Mouse (Mus musculus) right cerebral cortex, postnatal 14 days (tissue): ENCODE measurements at regions not wholly inside any gene's neighbourhood (a gene's known extent, or its start where the extent isn't known, plus 50 kb on each side); places are given as distances from the start of the nearest gene placed in this dataset.
A peak's percentile ranks its signal among the peaks of the same experiment; 100 is the strongest.

Source experiments
- DNase-seq: peaks from one replicate; pipeline ENCODE4 v3.0.0; 2022

- no peak for DNase-seq
Measured at GRCm38 (mm10) chr4:120339371-120339770, 52.2 kb upstream of the Foxo6 start.

DNA sequence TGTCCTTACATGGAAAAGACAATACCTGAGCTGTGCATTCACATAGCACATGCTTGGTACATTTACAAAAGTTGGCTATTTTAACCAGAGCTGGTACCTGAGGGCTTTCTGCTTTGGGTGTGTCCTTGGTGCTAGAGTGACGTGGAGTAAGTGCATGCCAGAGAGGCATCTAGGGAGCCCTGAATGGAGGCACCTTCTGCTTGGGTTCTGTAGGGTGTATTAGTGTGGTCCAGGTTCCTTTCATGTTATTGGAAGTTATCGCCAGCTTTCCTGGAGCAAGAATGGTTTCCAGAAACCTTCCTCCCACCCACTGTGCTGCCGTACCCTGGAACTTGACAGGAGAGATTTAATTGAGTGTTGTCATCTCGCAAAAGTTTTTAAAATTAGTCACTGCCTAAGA is 53.5 kb upstream of the Foxo6 start:
- DNase-seq, result no peak

- no peak for DNase-seq
Measured at GRCm38 (mm10) chr4:120341933-120342332, 54.8 kb upstream of the Foxo6 start.

- DNase-seq, result no peak
Measured at GRCm38 (mm10) chr4:120342658-120343057, 55.5 kb upstream of the Foxo6 start.

DNA sequence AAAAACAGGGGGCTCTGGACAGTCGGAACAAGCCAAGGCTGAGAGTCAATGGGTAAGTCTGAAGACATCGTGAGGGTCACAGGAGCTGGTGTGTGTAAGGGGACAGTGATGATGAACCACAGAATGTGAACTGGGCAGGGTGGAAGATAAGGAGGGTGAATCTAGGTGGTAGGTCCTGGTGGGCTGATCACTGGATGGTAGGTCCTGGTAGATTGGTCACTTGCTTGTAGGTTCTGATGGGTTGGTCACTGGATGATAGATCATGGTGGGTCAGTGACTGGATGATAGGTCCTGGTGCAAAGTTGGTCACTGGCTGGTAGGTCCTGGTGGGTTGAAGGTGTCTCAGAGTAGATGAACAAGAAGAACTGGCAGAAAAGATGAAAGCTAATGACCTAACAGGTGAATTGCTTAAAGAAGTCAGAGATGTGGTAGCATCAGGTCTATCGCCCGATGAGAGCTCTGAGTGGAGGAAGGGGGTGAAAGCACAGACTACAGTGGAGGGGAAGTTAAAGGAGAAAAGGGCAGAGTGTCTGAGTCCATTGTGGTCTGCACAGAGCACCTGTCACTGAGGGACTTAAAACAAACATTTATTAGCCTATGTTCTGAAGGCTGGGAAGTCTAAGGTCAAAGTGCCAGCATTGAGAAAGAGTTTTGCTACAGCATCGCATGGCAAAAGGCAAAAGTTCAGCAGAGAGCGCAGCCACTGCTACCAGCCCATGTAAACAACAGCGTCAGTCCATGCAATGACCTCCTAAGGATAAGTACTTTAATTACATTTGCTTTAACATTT is 58.7 kb upstream of the Foxo6 start:
- no peak for DNase-seq

GRCm38 (mm10) chr4:120349841-120350240 is 55.2 kb upstream of the Scmh1 start:
- DNase-seq, result no peak

DNA sequence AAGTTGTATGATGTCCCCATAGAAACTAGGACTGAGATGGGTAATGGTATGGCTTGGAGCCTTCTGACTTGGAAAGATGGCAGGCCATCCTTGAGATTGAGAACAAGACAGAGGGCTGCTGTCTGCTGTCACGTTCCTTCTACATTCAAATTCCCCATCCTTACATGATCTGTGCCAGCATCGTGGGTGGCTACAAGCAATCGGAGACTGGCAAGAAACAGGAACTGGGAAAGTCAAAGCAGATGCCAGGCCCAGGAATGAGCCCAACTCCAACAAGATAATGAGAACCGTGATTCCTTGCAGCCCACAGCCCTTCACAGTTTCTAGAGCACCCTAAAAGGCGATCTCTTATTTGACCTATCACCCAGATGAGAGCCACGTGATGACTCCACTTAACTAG is 51.3 kb upstream of the Scmh1 start:
- peak; percentile 28 for DNase-seq
